ENCODE assay signal across 24 mouse cellular contexts in the genomic region with DNA sequence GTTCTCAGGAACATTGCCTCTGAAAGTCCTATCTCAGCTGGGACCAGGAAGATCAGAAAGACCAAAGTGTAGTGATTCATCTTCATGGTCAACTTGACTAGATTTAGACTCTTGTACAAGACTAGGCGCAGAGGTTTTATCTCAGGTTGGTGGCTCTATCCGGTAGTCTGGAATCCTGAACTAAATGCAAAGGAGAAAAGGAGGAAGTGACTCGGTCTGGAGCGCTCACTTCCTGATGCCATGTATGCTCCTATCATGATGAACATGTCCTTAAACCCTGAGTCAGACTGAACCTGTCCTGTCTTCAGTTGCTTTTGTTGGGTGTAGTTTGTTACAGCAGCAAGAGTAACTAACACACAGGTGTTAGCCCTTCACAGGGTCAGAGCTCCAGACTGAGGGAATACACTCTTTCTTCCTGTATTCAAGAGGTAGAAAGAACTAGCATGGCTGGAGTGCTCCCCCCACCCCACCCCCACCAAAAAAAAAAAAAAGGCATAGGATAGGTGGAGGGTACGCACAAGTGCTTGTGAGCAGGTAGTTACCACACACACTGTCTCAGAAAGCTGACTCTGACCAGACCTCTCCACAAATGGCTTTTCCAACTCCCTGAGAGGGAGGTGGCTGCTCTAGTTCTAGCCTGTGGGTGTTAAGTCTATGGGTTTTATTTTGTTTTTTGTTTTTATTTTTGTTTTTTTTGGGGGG. TPM values are rescaled to one million over a fixed set of nuclear protein-coding genes. Genes with fewer than 3 reads are reported as not detected.
"Had no signal": no experiment of that assay in that cellular context is flagged by ENCODE, and none has a peak within 500 bp of the region (broad histone marks: within the 10 kb centered on the region; RNA-seq: fewer than 3 reads in every experiment).

No protein-coding gene starts in this region.

- H3K27ac ChIP-seq: layer of hippocampus, adult 2 months; limb, embryonic 10.5 days; limb, embryonic 13.5 days; liver, embryonic 15.5 days; lung, embryonic 15.5 days; midbrain, embryonic 10.5 days; midbrain, embryonic 13.5 days; neural tube, embryonic 13.5 days; stomach, embryonic 15.5 days had no signal

- H3K27me3 ChIP-seq: limb, embryonic 13.5 days; liver, embryonic 12.5 days; liver, embryonic 15.5 days; lung, embryonic 15.5 days; midbrain, embryonic 13.5 days; neural tube, embryonic 13.5 days; stomach, embryonic 15.5 days had no signal

- H3K9me3 ChIP-seq: limb, embryonic 10.5 days; limb, embryonic 13.5 days; liver, embryonic 12.5 days; liver, embryonic 15.5 days; lung, embryonic 15.5 days; midbrain, embryonic 10.5 days; midbrain, embryonic 13.5 days; neural tube, embryonic 13.5 days; stomach, embryonic 15.5 days had no signal

- H3K4me3 ChIP-seq: layer of hippocampus, adult 2 months; limb, embryonic 10.5 days; limb, embryonic 13.5 days; liver, embryonic 12.5 days; liver, embryonic 15.5 days; lung, embryonic 15.5 days; midbrain, embryonic 10.5 days; midbrain, embryonic 13.5 days; myocyte; neural tube, embryonic 13.5 days; stomach, embryonic 15.5 days had no signal

- H3K9ac ChIP-seq: limb, embryonic 13.5 days; liver, embryonic 12.5 days; liver, embryonic 15.5 days; lung, embryonic 15.5 days; midbrain, embryonic 13.5 days; neural tube, embryonic 13.5 days; stomach, embryonic 15.5 days had no signal

- ATAC-seq: liver, embryonic 12.5 days; midbrain, embryonic 13.5 days; midbrain, embryonic 16.5 days had no signal

- H3K4me1 ChIP-seq: stomach, embryonic 15.5 days had no signal

- H3K36me3 ChIP-seq: limb, embryonic 10.5 days; limb, embryonic 13.5 days; liver, embryonic 12.5 days; liver, embryonic 15.5 days; lung, embryonic 15.5 days; midbrain, embryonic 10.5 days; midbrain, embryonic 13.5 days; neural tube, embryonic 13.5 days; stomach, embryonic 15.5 days had no signal

- H3K4me2 ChIP-seq: limb, embryonic 13.5 days; liver, embryonic 12.5 days; liver, embryonic 15.5 days; lung, embryonic 15.5 days; midbrain, embryonic 13.5 days; neural tube, embryonic 13.5 days; stomach, embryonic 15.5 days had no signal

- DNase-seq: kidney, adult 18-20 months; kidney, adult 9 months; kidney, postnatal 14 days; kidney, postnatal 4 days; layer of hippocampus, adult 9-11 months; liver; right cerebral cortex, adult 18-20 months; right cerebral cortex, postnatal 14 days; right cerebral cortex, postnatal 4 days; thymus, adult 18-20 months; thymus, postnatal 36 days had no signal

RNA-seq across cellular contexts. Expression of a gene that starts 11.9 kb away (rescaled TPM):
- polyA plus RNA-seq: myocyte; testis, adult 2 months had no signal
